15 mouse cellular contexts compared by ENCODE assay signal in the genomic region with DNA sequence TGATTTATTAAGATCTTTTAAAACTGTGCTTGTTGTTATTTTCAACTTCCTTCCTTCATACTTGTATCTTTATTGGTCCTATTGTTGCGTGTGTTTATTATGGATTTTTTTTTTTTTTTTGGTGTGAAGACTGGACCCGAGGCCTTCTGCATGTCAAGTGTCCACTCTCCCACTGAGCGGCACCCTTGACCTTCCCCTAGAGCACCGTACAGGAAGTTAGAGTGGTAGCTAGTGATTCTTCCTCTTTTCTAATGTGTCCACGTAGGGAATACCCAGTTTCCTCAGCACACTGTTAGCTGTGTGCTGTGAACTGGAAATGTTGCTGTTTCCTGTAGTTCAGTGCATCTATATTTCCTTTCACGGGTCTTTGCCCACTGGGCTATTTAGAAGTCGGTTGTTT.
"Had no signal": no experiment of that assay in that cellular context is flagged by ENCODE, and none has a peak within 500 bp of the region (broad histone marks: within the 10 kb centered on the region; RNA-seq: fewer than 3 reads in every experiment).

No protein-coding gene starts in this region.

- H3K27me3 ChIP-seq: liver, embryonic 13.5 days; megakaryocyte, embryonic 14.5 days; neural tube, embryonic 13.5 days had no signal

- H3K36me3 ChIP-seq: liver, embryonic 13.5 days; neural tube, embryonic 13.5 days had no signal

- H3K9ac ChIP-seq: liver, embryonic 13.5 days; neural tube, embryonic 13.5 days had no signal

- DNase-seq: kidney, adult 11 months; kidney, postnatal 10 days; kidney, postnatal 4 days; liver, embryonic 13.5 days; lung, adult 2 months; lung, postnatal 36 days; retina, postnatal 1 day; right cerebral cortex, postnatal 14 days; thymus, postnatal 36 days had no signal

- H3K4me1 ChIP-seq: liver, embryonic 13.5 days; megakaryocyte, embryonic 14.5 days; neural tube, embryonic 13.5 days had no signal

- H3K27ac ChIP-seq: layer of hippocampus, adult 2 months; liver, embryonic 13.5 days; neural tube, embryonic 13.5 days had no signal

- H3K9me3 ChIP-seq: liver, embryonic 13.5 days; neural tube, embryonic 13.5 days had no signal

- H3K4me2 ChIP-seq: liver, embryonic 13.5 days; midbrain, embryonic 11.5 days; neural tube, embryonic 13.5 days had no signal

- ATAC-seq: lung, postnatal 0 days; midbrain, embryonic 16.5 days had no signal

- H3K4me3 ChIP-seq: layer of hippocampus, adult 2 months; liver, embryonic 13.5 days; megakaryocyte, embryonic 14.5 days; neural tube, embryonic 13.5 days had no signal
